Mouse (Mus musculus) gastrocnemius, postnatal 25 days (tissue): ENCODE data around the gene Serpine3. TPM values are rescaled to one million over a fixed set of nuclear protein-coding genes. Genes with fewer than 3 reads are reported as not detected.
"Not testable (repeated sequence)": the region's sequence is repeated elsewhere in the genome, so short reads cannot be mapped to it uniquely, and the experiment has no call there.

Experiments
- DNase-seq: peaks from one replicate; pipeline ENCODE4 v3.0.0; 2022
- long read RNA-seq, 2 experiments: library from polyadenylated mRNA; stranded (forward); transcript quantifications; one replicate each; pipeline ENCODE4 v2.0.0; 2021
- total RNA-seq, 2 experiments: library from RNA; stranded (reverse); gene quantifications; 1 replicate in 1 of 2; 2 replicates in 1 of 2; pipeline ENCODE4 v1.2.3; 2021

Gene Serpine3
- total RNA-seq, result not detected
- long read RNA-seq, experiment 1, partial matches to known transcripts, result 0 of 1 reads
- long read RNA-seq, experiment 1, other reads (novel, unspliced or antisense), result 1 of 1 reads
- long read RNA-seq, experiment 2, partial matches to known transcripts, result 0 of 1 reads
- long read RNA-seq, experiment 2, other reads (novel, unspliced or antisense), result 1 of 1 reads

DNA sequence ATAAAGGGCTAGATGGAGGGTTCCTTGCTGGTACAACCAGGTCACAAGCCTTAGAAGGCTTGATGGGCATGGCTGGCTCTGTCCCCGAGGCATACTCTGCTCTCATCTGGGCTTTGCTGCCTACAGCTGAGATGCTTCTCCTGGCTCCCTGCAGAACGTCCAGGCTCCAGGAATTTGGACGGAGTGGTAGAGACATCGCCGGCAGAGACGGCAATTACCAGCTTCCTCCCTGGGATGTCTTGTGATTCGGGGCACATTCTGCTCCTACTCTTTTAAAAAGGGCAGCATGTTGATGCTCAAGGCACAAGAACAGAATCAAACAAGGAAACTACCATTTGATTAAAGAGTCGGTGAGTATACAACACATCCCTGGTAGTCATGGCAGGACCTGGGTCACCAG is at the start of gene Serpine3:
Gene Serpine3, plus strand, starts transcription at position 301 of the 400 bp plus-strand sequence.
- DNase-seq, result no peak

DNA sequence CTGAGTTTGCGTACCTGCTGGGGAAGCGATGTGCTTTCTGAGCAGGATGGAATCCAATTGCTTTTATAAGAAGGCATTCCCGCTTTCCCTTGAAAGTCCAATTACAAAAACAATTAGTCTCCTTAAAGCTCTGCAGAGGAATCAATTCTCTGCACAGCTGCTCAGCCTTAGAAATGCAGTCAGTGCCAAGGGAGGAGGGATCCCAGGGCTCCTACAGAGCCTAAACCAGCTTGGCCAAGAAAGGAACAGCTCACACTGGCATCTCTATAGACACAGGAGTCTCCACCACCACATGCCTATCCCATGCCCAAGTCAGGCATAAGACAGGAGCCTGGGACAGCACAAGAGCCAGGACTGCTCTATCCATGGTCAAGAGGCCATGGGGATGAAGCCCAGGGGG is 41.1 kb upstream of the Serpine3 start:
- no peak for DNase-seq

DNA sequence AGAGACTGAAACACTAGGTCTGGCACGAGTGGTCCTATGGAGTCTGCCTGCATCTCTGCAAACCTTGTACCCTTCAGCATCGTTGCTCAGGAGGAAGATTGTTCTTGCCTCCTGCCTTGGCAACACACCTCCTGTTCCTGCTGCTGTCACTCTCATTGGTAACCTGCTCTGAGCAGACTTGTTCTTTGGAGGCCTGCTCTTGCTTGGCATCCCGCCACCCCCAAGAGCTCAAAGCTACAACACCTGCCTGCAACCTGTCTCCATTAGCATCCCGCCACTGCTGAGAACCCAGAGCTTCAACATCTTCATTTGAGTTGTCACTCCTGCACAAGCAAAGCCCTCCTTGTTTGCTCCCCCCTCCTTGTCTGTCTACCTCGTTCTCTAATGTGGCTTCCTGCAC is 35.5 kb upstream of the Serpine3 start:
- DNase-seq, result no peak

DNA sequence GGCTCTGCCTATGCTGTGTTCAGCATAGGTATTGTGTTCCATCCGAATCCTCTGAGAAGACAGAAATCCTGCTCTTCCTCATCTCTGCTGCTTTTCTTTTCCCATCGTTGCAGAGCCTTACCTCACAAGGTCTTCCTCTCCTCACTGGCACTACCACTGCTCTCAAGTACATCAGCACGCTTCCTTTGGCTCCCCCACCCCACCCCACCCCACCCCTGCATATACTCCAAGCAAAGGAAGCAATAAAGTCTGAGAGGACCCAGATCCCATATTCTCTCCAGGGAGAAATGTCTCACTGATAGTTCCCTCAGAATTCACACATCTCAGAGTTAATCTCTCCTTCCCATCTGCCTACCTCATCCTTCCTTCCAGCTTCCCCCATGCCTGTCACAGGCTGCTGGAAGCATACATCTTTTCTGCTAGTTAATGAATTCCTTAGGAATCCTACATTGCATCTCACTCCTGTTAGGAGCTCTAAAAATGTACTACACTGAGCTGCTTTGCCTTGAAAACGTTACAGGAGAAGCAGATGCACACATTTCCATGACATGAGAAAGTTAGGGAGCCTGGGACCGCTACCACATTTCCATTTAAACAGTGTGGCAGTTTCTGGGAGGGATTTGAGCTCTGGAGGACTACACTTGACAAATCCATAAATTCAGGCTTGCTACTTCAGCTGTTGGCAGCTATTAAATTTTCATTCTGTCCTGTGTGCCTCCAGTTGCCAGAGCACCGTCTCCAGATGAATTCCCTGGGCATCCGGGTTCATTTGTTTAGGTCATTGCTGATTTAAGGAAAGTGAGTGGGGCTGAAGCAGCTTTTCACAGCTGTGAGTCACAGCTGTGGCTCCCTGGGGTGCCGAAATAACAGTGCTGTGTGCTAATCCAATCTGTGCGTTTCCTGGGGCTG is 25.8 kb upstream of the Serpine3 start:
- DNase-seq, result no peak

DNA sequence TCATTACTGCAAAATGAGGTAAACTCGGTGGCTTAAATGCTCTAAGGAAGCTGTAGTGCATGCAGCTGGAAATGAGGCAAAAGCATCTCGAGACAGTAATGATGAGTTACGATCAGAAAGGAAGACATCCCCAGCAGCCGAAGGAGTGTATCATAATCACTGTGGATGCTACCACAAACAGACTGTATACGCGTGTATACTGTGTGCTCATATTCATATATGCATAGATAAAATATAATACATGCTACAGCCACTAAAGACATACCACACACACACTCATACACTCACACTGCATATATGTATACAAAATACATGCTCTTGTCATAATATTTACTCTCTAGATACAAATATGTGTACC is 25.1 kb upstream of the Serpine3 start:
- DNase-seq, result no peak

DNA sequence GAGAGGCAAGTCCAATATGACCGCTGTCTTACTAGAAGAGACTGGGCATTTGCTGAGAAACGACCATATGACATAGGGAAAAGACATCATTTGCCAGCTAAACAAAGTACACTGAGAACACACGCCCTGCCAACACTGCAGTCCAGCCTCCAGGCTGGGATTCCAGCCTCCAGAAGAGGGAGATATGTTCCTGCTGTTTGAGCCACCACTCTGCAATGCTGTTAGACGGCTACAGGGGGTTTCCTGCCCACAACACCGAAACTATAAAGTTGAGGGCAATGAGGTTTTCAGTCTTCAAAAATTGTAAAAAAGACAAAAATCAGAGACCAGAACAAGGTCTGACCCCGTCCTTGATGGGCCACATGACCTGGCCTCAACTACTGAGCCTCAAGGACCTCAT is 24.4 kb upstream of the Serpine3 start:
- peak; percentile 31 for DNase-seq

DNA sequence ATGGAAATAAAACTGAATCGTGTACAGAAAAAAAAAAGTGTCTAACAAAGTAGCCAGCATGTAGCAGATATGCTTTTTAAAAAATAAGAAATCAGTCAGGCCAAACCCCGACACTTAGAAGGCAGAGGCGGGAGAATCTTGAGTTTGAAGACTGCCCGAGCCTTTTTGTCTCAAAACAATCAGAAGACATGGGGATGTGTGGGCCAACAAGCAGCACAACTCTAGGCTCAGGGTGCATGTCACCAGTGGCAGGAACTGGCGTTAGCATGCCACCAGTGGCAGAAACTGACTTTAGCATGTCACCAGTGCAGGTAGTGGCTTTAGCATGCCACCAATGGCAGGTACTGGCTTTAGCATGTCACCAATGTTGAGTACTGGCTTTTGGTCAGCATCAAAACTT is 23.9 kb upstream of the Serpine3 start:
- no peak for DNase-seq

DNA sequence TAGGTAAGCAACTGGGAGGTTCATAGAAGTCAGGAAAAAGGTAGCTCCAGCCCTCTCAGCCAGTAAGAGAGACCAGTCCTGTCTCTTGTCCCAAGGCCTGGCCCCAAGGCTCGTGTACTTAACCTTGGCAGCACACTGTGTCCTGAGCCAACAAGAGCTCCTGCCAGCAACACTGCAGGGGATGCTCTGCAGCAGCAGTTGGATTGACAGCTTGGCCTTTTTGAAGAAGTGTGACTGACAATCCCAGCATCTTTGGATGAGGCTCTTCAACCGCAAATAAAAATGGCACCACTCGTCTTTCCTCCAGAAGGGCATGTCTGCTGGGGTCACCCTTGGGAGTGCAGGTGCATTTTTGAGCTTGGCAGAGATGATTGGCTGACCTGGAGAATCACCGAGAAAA is 23.1 kb upstream of the Serpine3 start:
- no peak for DNase-seq

DNA sequence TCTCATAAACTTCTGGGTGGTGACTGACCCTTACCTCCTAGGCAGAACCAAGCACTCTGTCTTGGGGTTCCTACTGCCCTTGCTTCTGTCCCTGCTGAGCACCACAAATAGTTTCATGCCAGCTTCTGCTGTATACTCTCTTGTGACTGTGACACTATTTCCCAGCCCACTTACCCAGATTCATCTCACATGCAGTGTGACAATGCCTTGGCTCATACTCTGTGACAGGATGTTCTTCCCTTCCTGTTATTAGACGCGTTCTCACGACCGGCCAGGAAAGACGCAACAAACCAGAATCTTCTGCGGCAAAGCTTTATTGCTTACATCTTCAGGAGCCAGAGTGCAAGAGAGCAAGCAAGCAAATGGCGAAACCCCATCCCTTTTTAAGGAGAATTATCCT is 21.1 kb upstream of the Serpine3 start:
- DNase-seq, result not testable (repeated sequence)

DNA sequence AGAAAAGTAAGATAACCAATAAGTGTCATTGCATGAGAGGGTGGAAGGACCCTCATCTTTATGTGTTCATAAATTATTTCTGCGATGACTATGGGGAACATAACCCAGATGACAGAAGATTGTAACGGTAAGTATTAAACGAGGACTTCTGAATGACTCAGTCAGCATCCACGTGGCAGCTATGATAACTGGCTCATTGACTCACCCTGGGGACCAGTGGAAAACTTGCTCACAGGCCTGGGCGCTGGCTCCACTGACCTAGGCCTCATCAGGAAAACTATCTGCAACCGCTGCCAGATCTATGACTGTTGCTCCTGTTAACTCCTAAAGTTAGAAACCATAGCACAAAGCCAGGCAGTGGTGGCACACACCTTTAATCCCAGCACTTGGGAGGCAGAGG is 15.1 kb upstream of the Serpine3 start:
- DNase-seq, result no peak

DNA sequence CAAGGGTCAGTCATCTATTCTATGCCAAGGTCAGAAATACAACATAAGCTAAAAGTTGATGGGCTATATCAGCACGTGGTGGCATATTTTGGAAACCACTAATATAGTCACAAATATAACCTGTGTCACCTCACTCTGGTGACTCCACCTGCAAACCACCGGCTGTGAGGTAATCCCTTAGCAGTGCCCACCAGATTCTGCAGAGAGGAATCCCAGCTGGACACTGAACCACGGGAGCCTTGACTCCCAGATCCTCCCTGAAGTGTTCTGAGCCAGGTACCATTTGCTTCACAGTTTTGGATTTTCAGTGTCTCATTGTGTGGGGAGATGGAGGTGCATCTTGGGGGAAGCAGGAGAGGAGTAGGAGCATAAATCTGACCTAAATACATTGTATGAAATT is 13.1 kb upstream of the Serpine3 start:
- no peak for DNase-seq

DNA sequence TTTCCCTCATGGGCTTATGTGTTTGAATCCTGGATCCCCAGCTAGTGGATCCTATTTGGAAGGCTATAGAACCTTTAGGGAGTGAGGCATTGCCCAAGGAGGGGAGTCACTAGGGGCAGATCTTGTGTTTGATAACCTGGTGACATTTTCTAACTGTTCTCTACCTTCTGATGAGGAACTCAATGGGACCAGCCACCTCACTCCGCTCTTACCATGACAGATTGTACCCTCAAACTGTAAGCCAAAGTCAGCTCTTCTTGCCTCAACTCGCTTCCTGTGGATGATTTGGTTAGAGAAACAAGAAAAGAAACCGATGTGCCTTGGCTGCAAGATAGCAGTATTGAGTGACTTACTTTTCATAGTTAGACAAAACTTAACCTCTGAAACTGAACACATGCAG is 11.7 kb upstream of the Serpine3 start:
- DNase-seq, result no peak

DNA sequence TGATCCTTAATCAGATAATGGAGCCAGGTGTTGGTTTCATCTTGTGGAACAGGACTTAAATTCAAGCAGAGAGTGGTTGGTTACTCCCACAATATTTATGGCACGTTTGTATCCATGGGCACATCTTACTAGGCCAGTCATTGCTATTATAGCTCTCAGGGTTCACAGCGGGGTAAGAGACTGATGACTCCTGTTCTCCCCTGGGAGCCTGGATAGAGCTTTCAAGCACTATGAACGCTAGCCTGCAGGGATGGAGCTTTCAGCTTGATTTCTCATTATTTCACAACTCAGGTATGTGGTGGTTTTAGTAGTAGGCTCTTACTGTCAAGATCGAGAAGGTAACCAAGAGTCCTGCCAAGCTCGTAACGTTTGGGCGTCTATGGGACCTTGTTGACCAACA is 7.5 kb upstream of the Serpine3 start:
- no peak for DNase-seq

DNA sequence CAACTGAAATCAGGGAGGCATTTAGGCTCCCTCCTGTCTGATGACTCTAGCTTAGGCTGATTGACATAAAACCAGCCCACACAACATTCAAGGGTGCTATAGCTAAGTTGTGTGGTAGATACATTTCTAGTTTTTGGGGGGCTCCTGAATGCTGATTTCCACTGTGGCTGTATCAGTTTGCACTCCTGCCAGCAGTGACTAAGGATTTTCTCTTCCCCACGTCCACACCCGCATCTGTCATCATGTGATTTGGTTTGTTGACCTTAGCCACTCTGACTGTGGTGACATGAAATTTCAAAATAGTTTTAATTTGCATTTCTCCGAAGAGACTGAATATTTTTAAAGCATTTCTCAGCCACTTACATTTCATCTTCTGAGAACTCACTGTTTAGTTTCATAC is 6.0 kb upstream of the Serpine3 start:
- DNase-seq, result no peak

DNA sequence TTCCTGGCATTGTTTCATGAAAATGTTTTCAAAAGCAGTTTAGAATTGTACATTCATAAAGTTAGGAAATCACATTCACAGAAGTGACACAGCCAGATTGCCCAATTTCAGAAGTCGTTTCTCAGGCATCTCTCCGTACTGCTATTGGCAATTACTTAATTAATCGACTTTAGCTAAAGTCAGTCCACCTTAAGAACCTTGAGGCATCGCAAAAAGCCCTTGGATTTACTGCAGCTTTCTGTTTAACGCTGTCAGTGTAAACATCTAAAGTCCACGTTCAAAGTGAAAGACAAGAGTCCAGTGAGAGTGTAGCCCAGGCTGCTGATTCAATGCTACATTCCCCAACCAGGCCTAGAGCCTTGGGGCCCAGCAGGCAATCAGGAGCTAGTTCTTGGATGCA is 1.1 kb upstream of the Serpine3 start:
- no peak for DNase-seq

DNA sequence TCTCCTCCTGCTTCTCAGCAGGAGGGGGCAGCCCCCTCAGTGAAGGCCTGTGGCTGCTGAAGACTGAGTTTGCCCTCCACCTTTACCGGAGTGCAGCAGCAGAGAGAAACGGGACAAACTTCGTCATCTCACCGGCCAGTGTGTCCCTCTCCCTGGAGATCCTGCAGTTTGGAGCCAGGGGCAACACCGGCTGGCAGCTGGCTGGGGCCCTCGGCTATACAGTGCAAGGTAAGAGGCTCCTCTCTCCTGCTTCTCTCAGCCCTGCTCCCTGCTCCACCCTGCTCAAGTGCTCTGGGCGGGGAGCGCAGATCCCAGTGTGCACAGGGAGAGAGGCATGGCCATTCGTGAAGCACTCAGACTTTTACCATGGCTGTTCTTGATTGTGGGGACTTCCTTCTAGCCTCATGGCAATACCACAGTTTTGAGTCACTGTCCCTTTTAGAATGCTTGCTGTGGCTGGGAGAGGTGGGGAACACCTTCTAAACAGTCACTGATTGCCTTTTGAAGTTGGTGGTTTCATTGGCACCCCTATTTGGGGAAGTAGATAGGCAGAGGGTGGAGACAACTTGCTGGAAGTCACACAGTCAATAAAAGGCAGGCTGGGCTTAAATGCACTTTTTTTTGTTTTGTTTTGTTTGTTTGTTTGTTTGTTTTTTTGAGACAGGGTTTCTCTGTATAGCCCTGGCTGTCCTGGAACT is 1.7 kb downstream of the Serpine3 start:
- DNase-seq, result no peak

DNA sequence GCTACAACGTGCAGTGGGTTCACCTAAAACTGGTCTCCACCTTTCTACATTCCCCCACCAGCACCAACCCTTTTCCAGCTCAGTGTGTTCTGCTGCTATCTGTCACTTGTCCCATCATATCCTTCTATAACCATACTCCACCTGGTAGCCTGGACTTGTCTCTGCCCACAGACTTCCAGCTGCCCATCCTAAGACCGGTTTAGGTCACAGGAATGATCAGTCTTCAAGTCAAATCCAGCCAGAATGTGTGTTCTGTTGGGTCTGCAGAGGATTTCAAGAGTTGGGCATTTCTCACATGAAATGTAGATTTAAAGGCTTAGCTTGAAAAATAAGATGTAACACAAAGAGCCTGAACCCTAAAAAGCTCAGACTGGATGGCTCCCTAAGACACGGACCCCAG is 10.2 kb downstream of the Serpine3 start:
- no peak for DNase-seq

DNA sequence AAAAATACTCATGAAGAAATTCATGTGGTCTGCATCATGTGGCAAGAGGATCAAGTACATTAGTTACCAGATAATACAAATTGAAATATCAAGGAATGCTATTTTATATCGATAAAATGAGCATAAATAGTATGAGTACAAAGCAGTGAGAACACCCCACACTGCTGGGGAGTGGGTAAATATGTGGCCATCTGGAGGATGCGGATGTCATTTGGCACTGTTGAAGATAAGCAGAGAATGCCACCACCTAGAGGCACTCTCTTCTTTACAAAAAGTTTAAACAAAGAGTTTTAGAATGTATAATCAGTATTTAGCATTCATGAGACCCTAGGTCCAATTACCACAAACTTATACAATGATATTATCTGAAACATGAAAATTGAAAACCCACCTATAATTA is 54.7 kb downstream of the Serpine3 start:
- no peak for DNase-seq

DNA sequence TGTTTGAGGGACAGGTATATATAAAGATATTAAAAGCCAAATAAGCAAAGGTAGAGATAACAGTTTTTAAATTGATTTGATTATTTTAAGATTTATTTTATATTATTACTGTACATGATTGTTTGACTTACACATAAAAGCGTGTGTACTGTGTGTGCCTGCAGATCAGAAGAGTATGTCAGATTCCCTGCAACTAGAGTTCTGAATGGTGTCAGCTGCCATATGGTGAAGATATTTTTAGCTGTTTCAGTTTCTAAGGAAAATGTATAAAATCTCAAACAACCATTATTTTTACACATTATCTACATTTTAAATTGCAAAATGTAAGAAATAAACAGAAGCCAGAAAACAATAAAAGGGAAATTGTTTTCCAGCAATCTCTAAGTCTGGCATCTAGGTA is 58.2 kb downstream of the Serpine3 start:
- DNase-seq, result no peak

DNA sequence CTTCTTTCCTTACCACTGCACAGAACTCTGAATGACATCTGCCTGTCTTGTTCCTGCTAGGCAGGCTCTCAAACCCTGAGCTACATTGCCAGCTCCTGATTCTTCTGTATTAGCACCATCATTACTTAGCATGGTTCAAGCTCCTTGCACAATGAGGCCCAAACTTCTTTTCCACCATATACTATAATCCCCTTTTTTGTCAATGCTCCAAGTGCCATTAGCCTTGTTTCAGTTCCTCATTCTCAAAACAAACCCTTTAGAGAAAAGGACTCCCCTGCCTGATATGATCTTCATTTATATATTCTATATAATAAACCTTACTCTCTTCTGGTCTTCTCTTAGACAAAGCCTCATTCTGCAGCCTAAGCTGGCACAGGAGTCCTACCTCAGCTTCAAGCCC is 61.1 kb downstream of the Serpine3 start:
- DNase-seq, result no peak

DNA sequence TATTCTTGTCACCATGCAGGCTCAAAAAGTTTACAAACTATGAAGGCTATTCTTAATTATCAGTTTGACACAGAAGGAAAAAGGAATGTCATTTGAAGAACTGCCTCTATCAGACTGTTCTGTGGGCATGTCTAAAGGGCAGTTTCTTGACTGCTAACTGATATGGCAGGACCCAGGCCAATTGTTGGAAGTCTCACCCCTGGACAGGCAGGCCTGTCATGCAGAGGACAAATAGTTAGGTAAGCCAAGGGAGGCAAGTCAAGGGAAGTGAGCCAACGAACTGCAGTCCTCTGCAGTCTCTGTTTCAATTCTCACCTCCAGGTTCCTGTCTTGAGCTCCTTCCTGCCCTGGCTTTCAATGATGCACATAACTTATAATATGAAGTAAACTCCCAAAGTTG is 68.4 kb downstream of the Serpine3 start:
- peak; percentile 6 for DNase-seq

DNA sequence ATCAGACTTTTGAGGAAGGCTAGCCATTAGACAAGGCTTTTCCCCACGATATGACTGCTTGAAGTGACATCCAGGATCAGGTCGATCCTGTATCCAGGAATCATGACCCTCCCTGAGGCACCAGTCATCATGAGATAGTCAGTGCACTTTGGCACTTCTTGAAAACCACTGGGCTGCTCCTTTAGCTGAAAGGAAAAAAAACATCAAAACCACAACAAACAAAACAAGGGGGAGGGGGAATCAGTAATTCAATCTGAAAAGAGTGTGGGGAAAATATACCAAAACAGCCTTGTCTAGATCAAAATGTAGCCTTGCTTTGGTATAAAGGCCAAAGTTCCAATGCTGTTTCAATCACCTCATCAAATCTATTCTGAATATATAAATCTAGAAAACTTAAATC is 70.2 kb downstream of the Serpine3 start:
- no peak for DNase-seq

DNA sequence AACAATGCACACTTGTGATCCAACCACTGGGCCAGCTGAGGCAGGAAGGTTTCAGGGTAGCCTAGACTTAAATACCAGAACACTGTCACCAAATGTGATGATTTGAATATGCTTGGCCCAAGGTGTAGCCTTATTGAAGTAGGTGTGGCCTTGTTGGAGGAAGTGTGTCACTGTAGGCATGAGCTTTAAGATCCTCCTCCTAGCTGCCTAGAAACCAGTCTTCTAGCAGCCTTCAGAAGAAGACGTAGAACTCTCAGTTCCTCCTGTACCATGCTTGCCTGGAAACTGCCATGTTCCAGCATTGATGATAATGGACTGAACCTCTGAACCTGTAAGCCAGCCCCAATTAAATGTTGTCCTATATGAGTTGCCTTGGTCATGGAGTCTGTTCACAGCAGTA is 72.2 kb downstream of the Serpine3 start:
- DNase-seq, result no peak
